Mouse (Mus musculus) embryonic facial prominence, embryonic 12.5 days (tissue): ENCODE measurements at regions not wholly inside any gene's neighbourhood (a gene's known extent, or its start where the extent isn't known, plus 50 kb on each side); places are given as distances from the start of the nearest gene placed in this dataset.

Experiments used
- ATAC-seq: fragments of 200-750 bp; cut with Nextera tagmentation; 2 replicates; pipeline ENCODE4 v1.8.0; 2017; ENCODE audit not compliant: insufficient number of reproducible peaks, insufficient read depth, low FRiP score, low TSS enrichment
- H3K27ac ChIP-seq: fragments of 300-500 bp; sonication (generic); 2 replicates; pipeline ENCODE4 v1.5.1; 2016; ENCODE audit warnings: mild to moderate bottlenecking
- H3K27me3 ChIP-seq: fragments of 300-500 bp; sonication (generic); 2 replicates; pipeline ENCODE4 v1.6.1; 2016; ENCODE audit warnings: mild to moderate bottlenecking, moderate library complexity
- H3K36me3 ChIP-seq: fragments of 300-500 bp; sonication (generic); 2 replicates; pipeline ENCODE4 v1.6.1; 2016; ENCODE audit warnings: mild to moderate bottlenecking
- H3K4me1 ChIP-seq: fragments of 300-500 bp; sonication (generic); 2 replicates; pipeline ENCODE4 v1.6.1; 2016
- H3K4me2 ChIP-seq: fragments of 300-500 bp; sonication (generic); replicated peaks from 2 replicates; pipeline ENCODE4 v1.6.1; 2016; ENCODE audit warnings: mild to moderate bottlenecking, moderate library complexity
- H3K4me3 ChIP-seq: fragments of 300-500 bp; sonication (generic); 2 replicates; pipeline ENCODE4 v1.5.1; 2016; ENCODE audit warnings: mild to moderate bottlenecking
- H3K9ac ChIP-seq: fragments of 300-500 bp; sonication (generic); 2 replicates; pipeline ENCODE4 v1.6.1; 2016; ENCODE audit warnings: mild to moderate bottlenecking, moderate library complexity
- H3K9me3 ChIP-seq: fragments of 300-500 bp; sonication (generic); 2 replicates; pipeline ENCODE4 v1.6.1; 2016; ENCODE audit warnings: mild to moderate bottlenecking, moderate library complexity
- whole genome bisulfite sequencing: fragments of 180-500 bp; shearing (Covaris S2); methylation state at CpG from one replicate; pipeline ENCODE4 v1.1.7; 2016; 5-methylcytosine and 5-hydroxymethylcytosine counted together

DNA sequence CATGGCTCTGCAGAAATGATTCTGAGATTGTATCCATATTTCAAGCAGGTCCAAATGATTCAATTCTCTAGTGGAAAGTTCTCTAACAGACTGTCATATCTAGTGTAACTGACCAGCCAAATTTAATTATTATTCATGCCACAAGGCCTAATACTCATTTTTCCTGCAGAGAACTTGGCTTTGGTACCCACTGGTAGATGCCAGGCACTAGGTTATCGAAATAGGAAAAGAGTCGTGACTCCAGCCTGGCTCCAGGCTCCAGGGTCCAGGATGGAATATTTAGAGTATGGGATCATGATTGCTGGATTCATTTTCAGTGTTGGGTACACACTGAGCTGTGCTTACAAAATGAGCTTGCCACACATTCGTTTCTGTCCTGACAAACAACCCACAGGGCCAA, 452.4 kb upstream of the Got2 start:
- no peaks in the 10 kb centered on the region for H3K36me3 ChIP-seq
- WGBS = 86% methylated on average over 3 of the region's 3 CpGs

DNA sequence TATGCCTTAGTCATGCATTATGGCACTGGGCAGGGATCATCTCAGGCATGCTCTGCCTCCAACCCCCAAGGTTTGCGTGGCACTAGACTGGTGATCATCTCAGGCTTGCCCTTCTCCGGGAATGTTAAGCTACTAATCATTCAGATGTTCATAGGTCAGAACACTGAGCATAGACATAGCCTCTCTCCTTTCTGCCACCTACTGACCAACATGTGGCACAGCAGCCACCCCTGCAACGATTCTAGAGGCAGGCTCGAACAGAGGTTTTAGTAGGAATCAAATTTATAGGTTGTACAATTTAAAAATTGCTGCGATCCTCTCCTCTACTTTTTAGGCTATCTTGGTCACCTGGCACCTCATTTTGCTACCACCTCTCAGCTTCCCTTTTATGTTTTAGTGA, 430.0 kb upstream of the Got2 start:
- WGBS = 71% methylated on average over 5 of the region's 5 CpGs
- H3K4me3 ChIP-seq = no peak overlapping the region
- H3K27ac ChIP-seq = no peak overlapping the region
- H3K9ac ChIP-seq = no peak overlapping the region
- no peaks in the 10 kb centered on the region for H3K9me3 ChIP-seq
- no peaks in the 10 kb centered on the region for H3K4me1 ChIP-seq
- no peaks in the 10 kb centered on the region for H3K36me3 ChIP-seq
- no peak overlapping the region for H3K4me2 ChIP-seq
- no peaks in the 10 kb centered on the region for H3K27me3 ChIP-seq
- no peak for ATAC-seq

More for the DNA sequence above, 452.4 kb upstream of the Got2 start:
- Histone ChIP-seq H3K4me1 (no peaks in the 10 kb centered on the region), H3K27me3 (no peaks in the 10 kb centered on the region), H3K4me2 (no peak overlapping the region), H3K9ac (no peak overlapping the region), H3K27ac (no peak overlapping the region), H3K4me3 (no peak overlapping the region), H3K9me3 (no peaks in the 10 kb centered on the region)
- no peak for ATAC-seq

- no peak for ATAC-seq
- H3K4me3 ChIP-seq = no peak overlapping the region
- 84% methylated on average over 12 of the region's 12 CpGs for WGBS
Observed at GRCm38 (mm10) chr8:96308989-96309718, 420.8 kb upstream of the Got2 start.

DNA sequence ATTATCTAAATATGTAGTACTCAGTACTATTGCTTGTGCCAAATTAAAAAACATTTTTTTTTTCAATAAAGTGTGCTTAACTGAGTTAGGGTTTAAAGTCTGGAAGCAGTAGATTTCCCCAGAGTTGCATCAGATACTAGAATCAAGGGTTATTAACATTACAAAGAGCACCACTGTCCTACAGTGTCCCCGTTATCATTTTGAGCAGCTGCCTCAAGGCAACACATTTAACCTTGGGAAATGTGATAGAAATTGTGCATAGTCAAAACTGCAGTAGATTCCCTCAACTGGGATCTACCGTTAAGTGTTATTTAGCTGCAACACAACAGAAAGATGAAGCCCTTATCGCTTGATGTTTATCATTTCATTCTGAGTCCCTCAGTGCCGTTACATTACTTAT, 408.3 kb upstream of the Got2 start:
- Histone ChIP-seq H3K4me1 (no peaks in the 10 kb centered on the region), H3K27ac (no peak overlapping the region), H3K9me3 (no peaks in the 10 kb centered on the region), H3K27me3 (no peaks in the 10 kb centered on the region), H3K4me2 (no peak overlapping the region), H3K4me3 (no peak overlapping the region), H3K9ac (no peak overlapping the region), H3K36me3 (no peaks in the 10 kb centered on the region)
- no peak for ATAC-seq
- WGBS = 78% methylated on average over 4 of the region's 4 CpGs

More at GRCm38 (mm10) chr8:96308989-96309718, 420.8 kb upstream of the Got2 start:
- H3K4me1 ChIP-seq = no peaks in the 10 kb centered on the region
- H3K27ac ChIP-seq = no peak overlapping the region
- no peak overlapping the region for H3K9ac ChIP-seq
- H3K9me3 ChIP-seq = no peaks in the 10 kb centered on the region
- H3K4me2 ChIP-seq = no peak overlapping the region
- H3K36me3 ChIP-seq = no peaks in the 10 kb centered on the region
- H3K27me3 ChIP-seq = no peaks in the 10 kb centered on the region

- no peak for ATAC-seq
- Histone ChIP-seq H3K27ac (no peak overlapping the region), H3K4me2 (no peak overlapping the region)
Observed at GRCm38 (mm10) chr8:96290740-96291139, 402.4 kb upstream of the Got2 start.

DNA sequence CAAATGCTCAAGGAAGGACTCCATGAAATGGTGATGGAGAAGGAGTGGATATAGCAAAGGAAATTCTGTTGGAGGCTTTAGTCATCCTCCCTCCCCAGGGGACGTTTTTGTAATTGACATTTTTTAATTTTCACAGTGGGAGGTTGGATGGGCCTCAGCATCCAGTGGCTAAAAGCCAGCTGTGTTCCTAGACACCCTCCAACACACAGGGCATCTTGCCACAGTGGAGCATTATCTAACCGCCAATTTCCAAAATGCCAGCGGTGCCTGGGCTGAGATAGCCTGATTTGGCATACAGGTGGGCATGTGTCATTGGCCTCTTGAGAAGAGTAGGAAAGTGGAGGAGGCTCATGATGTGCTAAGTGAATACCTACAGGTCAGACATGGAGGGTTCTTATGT, 401.2 kb upstream of the Got2 start:
- no peaks in the 10 kb centered on the region for H3K9me3 ChIP-seq
- H3K36me3 ChIP-seq = no peaks in the 10 kb centered on the region
- no peaks in the 10 kb centered on the region for H3K27me3 ChIP-seq
- no peak overlapping the region for H3K9ac ChIP-seq
- no peak for ATAC-seq
- 78% methylated on average over 3 of the region's 3 CpGs for WGBS
- no peaks in the 10 kb centered on the region for H3K4me1 ChIP-seq
- H3K27ac ChIP-seq = no peak overlapping the region
- H3K4me2 ChIP-seq = no peak overlapping the region
- H3K4me3 ChIP-seq = no peak overlapping the region

More at GRCm38 (mm10) chr8:96290740-96291139, 402.4 kb upstream of the Got2 start:
- no peaks in the 10 kb centered on the region for H3K9me3 ChIP-seq
- H3K4me3 ChIP-seq = no peak overlapping the region
- no peaks in the 10 kb centered on the region for H3K27me3 ChIP-seq
- H3K4me1 ChIP-seq = no peaks in the 10 kb centered on the region
- H3K9ac ChIP-seq = no peak overlapping the region
- H3K36me3 ChIP-seq = no peaks in the 10 kb centered on the region

- Histone ChIP-seq H3K9ac (no peak overlapping the region), H3K27ac (no peak overlapping the region), H3K4me3 (no peak overlapping the region), H3K9me3 (no peaks in the 10 kb centered on the region), H3K4me1 (no peaks in the 10 kb centered on the region), H3K36me3 (no peaks in the 10 kb centered on the region), H3K4me2 (no peak overlapping the region), H3K27me3 (no peaks in the 10 kb centered on the region)
- no peak for ATAC-seq
- WGBS = 23% methylated on average over 3 of the region's 3 CpGs
Observed at GRCm38 (mm10) chr8:96288525-96288924, 400.2 kb upstream of the Got2 start.

- ATAC-seq = no peak; the same call in 1 of the 2 replicates
- H3K4me3 ChIP-seq = no peak overlapping the region
- H3K27ac ChIP-seq = no peak overlapping the region
Observed at GRCm38 (mm10) chr8:96277479-96278138, 389.3 kb upstream of the Got2 start.

GRCm38 (mm10) chr8:96277058-96277457, 388.7 kb upstream of the Got2 start:
- no peak overlapping the region for H3K9ac ChIP-seq
- H3K4me2 ChIP-seq = no peak overlapping the region
- no peaks in the 10 kb centered on the region for H3K27me3 ChIP-seq
- H3K27ac ChIP-seq = no peak overlapping the region
- H3K9me3 ChIP-seq = no peaks in the 10 kb centered on the region
- no peaks in the 10 kb centered on the region for H3K4me1 ChIP-seq
- no peak overlapping the region for H3K4me3 ChIP-seq
- WGBS = 63% methylated on average over 5 of the region's 5 CpGs
- H3K36me3 ChIP-seq = no peaks in the 10 kb centered on the region
- no peak for ATAC-seq

More at GRCm38 (mm10) chr8:96277479-96278138, 389.3 kb upstream of the Got2 start:
- Histone ChIP-seq H3K27me3 (no peaks in the 10 kb centered on the region), H3K4me1 (no peaks in the 10 kb centered on the region), H3K4me2 (no peak overlapping the region), H3K36me3 (no peaks in the 10 kb centered on the region), H3K9me3 (no peaks in the 10 kb centered on the region), H3K9ac (no peak overlapping the region)
- WGBS = 53% methylated on average over 4 of the region's 4 CpGs

DNA sequence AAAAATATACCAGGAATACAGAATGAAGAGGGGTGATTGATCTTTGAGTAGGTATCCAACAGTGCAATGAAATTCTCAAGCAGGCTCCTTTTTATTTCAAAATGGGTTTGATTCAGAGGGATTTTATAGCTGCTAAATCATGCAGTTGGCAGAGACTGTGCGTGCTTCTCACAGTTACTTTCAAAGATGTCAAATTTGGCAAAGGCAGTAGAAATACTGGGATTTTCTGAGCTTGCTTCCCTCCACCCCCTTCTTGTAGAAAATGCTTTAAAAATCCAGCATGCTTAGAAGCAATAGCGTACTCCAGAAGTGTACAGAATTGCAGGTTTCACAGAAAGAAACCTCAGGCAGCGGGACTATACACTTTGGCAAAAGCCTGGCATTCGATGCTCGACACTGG, 367.9 kb upstream of the Got2 start:
- no peak for ATAC-seq
- H3K27ac ChIP-seq = no peak overlapping the region
- H3K9ac ChIP-seq = no peak overlapping the region
- H3K27me3 ChIP-seq = no peaks in the 10 kb centered on the region
- H3K4me3 ChIP-seq = no peak overlapping the region
- no peak overlapping the region for H3K4me2 ChIP-seq
- H3K9me3 ChIP-seq = no peaks in the 10 kb centered on the region
- no peaks in the 10 kb centered on the region for H3K4me1 ChIP-seq
- no peaks in the 10 kb centered on the region for H3K36me3 ChIP-seq
- 83% methylated on average over 5 of the region's 5 CpGs for WGBS

GRCm38 (mm10) chr8:96255811-96256210, 367.5 kb upstream of the Got2 start:
- Histone ChIP-seq H3K9ac (no peak overlapping the region), H3K9me3 (no peaks in the 10 kb centered on the region), H3K27me3 (no peaks in the 10 kb centered on the region), H3K36me3 (no peaks in the 10 kb centered on the region), H3K27ac (no peak overlapping the region), H3K4me2 (no peak overlapping the region), H3K4me3 (no peak overlapping the region), H3K4me1 (no peaks in the 10 kb centered on the region)
- 51% methylated on average over 5 of the region's 5 CpGs for WGBS
- ATAC-seq = no peak

DNA sequence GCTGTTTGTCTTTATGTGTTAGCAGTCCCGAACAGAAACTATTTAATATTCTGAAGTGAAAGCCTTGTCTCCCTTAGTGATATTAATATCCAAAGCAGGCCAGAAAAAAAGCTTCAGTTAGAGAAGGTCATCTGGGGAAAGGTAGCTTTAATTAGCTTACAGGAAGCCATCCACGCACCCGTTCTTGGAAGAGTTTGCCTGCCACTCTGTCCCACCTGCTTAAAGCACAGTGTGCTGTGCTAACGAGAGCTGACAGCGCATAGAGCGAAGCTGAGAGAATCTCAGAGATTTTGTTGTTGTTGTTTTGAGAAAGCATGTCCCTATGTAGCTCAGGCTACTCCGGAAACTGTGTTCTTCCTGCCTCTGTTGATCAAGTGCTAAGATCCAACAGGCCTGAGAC, 357.7 kb upstream of the Got2 start:
- WGBS = 60% methylated on average over 7 of the region's 7 CpGs
- Histone ChIP-seq H3K9me3 (no peaks in the 10 kb centered on the region), H3K4me1 (no peaks in the 10 kb centered on the region), H3K27me3 (no peaks in the 10 kb centered on the region), H3K27ac (no peak overlapping the region), H3K9ac (no peak overlapping the region), H3K36me3 (no peaks in the 10 kb centered on the region), H3K4me2 (no peak overlapping the region), H3K4me3 (no peak overlapping the region)
- no peak for ATAC-seq
